Mouse (Mus musculus) lung, postnatal 0 days (tissue): ENCODE measurements around the gene Smad1. TPM values are rescaled to one million over a fixed set of nuclear protein-coding genes. Genes with fewer than 3 reads are reported as not detected.
A peak's percentile ranks its signal among the peaks of the same experiment; 100 is the strongest.

ENCODE experiments used
- ATAC-seq: fragments of 200-750 bp; cut with Nextera tagmentation; 2 replicates; pipeline ENCODE4 v1.8.0; 2017; ENCODE audit warnings: moderate library complexity
- DNase-seq: peaks from one replicate; pipeline ENCODE4 v3.0.0-alpha.2; 2016; ENCODE audit warnings: low spot score
- H3K27ac ChIP-seq: fragments of 300-500 bp; sonication (generic); 2 replicates; pipeline ENCODE4 v1.5.1; 2014; ENCODE audit warnings: antibody characterized with exemption, mild to moderate bottlenecking, low read length, mixed read lengths
- H3K27me3 ChIP-seq: fragments of 300-500 bp; sonication (generic); replicated peaks from 2 replicates; pipeline ENCODE4 v1.6.1; 2014; ENCODE audit warnings: low read length, mixed read lengths; ENCODE audit not compliant: insufficient read depth
- H3K36me3 ChIP-seq: fragments of 300-500 bp; sonication (generic); 2 replicates; pipeline ENCODE4 v1.6.1; 2014; ENCODE audit warnings: low read length, mixed read lengths; ENCODE audit not compliant: insufficient read depth
- H3K4me1 ChIP-seq: fragments of 300-500 bp; sonication (generic); 2 replicates; pipeline ENCODE4 v1.6.1; 2014; ENCODE audit warnings: antibody characterized with exemption, low read depth, low read length, mixed read lengths; ENCODE audit not compliant: insufficient read depth
- H3K4me2 ChIP-seq: fragments of 300-500 bp; sonication (generic); replicated peaks from 2 replicates; pipeline ENCODE4 v1.6.1; 2014; ENCODE audit warnings: low read depth, mild to moderate bottlenecking, low read length, moderate library complexity, mixed read lengths
- H3K4me3 ChIP-seq: fragments of 300-500 bp; sonication (generic); 2 replicates; pipeline ENCODE4 v1.5.1; 2014; ENCODE audit warnings: low read depth, low read length
- H3K9ac ChIP-seq: fragments of 300-500 bp; sonication (generic); replicated peaks from 2 replicates; pipeline ENCODE4 v1.6.1; 2014; ENCODE audit warnings: low read depth, mild to moderate bottlenecking
- H3K9me3 ChIP-seq: fragments of 300-500 bp; sonication (generic); 2 replicates; pipeline ENCODE4 v1.6.1; 2016; ENCODE audit warnings: low read length, mixed read lengths
- CTCF ChIP-seq: IDR thresholded peaks from 2 replicates; pipeline ENCODE4 v1.5.1; 2016; ENCODE audit warnings: antibody characterized with exemption, mild to moderate bottlenecking
- EP300 ChIP-seq: IDR thresholded peaks from 2 replicates; pipeline ENCODE4 v1.6.1; 2016; ENCODE audit warnings: antibody characterized with exemption, mild to moderate bottlenecking, control low read depth
- WGBS: fragments of 180-500 bp; shearing (Covaris S2); extraction: QIAGEN DNeasy Blood & Tissue Kit; methylation state at CpG from one replicate; pipeline ENCODE4 v1.1.7; 2014; 5-methylcytosine and 5-hydroxymethylcytosine counted together
- polyA plus RNA-seq: library from polyadenylated mRNA; unstranded; fragments of >200 nt; fragmentation: Nextera tagmentation; extraction: Ambion mirVana; gene quantifications from 2 replicates; pipeline ENCODE4 v1.2.1, GENCODE M21; 2015

Gene Smad1
- polyA plus RNA-seq, 1 experiment from 2014 or later, result 23.0 TPM

DNA sequence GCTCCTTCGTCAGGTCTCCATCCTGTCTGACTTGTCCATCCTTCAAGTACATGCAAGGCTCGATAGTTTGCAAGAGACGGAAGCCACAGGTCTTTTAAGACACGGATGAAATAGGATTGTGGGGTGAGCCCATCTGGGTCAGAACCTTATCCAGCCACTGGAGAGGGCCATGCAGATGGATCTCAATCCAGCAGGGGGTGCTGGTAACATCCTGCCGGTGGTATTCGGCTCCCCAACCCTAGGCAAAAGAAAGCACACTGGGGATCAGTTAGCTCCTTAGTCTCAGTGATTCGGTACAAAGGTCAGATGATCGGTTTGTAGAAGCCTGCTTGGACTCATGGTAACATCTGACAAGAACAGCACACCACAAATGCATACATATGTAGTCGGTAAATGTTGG, 59.8 kb downstream of the Smad1 start:
- Histone ChIP-seq H3K27ac (no peak overlapping the region), H3K4me2 (no peak overlapping the region), H3K36me3 (no peaks in the 10 kb centered on the region; the same call in 1 of the 2 replicates), H3K9me3 (no peaks in the 10 kb centered on the region), H3K4me1 (no peaks in the 10 kb centered on the region), H3K27me3 (no peaks in the 10 kb centered on the region), H3K9ac (no peak overlapping the region), H3K4me3 (no peak overlapping the region)
- ATAC-seq (0 out of 2 replicates have a peak, but pooled peaks have one; percentile 28), DNase-seq (peak; percentile 59)
- 77% methylated on average over 9 of the region's 9 CpGs for WGBS
- peak; percentile 82 for TF ChIP-seq CTCF
- TF ChIP-seq EP300, result no peak

- Histone ChIP-seq H3K9ac (no peak overlapping the region), H3K36me3 (no peaks in the 10 kb centered on the region; the same call in 1 of the 2 replicates), H3K4me1 (no peaks in the 10 kb centered on the region), H3K9me3 (no peaks in the 10 kb centered on the region), H3K4me3 (no peak overlapping the region), H3K4me2 (no peak overlapping the region), H3K27me3 (no peaks in the 10 kb centered on the region), H3K27ac (no peak overlapping the region)
- no peak for ATAC-seq
- TF ChIP-seq CTCF, result no peak
- no peak for TF ChIP-seq EP300
- no peak for DNase-seq
- 77% methylated on average over 10 of the region's 10 CpGs for WGBS
Measured at GRCm38 (mm10) chr8:79338619-79339018, 60.7 kb downstream of the Smad1 start.

- H3K9ac ChIP-seq, result no peak overlapping the region
- no peak overlapping the region for H3K4me3 ChIP-seq
- DNase-seq (no peak), ATAC-seq (no peak)
- H3K36me3 ChIP-seq, result no peaks in the 10 kb centered on the region
- no peaks in the 10 kb centered on the region for H3K9me3 ChIP-seq
- H3K27me3 ChIP-seq, result no peaks in the 10 kb centered on the region
- TF ChIP-seq CTCF (no peak), EP300 (no peak)
- no peak overlapping the region for H3K4me2 ChIP-seq
- H3K4me1 ChIP-seq, result no peaks in the 10 kb centered on the region
- WGBS, result 87% methylated on average over 22 of the region's 22 CpGs
- H3K27ac ChIP-seq, result no peak overlapping the region
Measured at GRCm38 (mm10) chr8:79332109-79332900, 67.0 kb downstream of the Smad1 start.

- DNase-seq, result no peak
- Histone ChIP-seq H3K4me3 (no peak overlapping the region), H3K4me1 (0 out of 2 replicates have a peak, but pooled peaks cover 2% of the 10 kb centered on the region), H3K9ac (no peak overlapping the region), H3K36me3 (no peaks in the 10 kb centered on the region), H3K4me2 (no peak overlapping the region), H3K9me3 (no peaks in the 10 kb centered on the region), H3K27ac (no peak overlapping the region), H3K27me3 (no peaks in the 10 kb centered on the region)
- 97% methylated on average over 2 of the region's 2 CpGs for WGBS
- no peak for ATAC-seq
- TF ChIP-seq CTCF (no peak), EP300 (no peak)
Measured at GRCm38 (mm10) chr8:79331571-79331970, 67.7 kb downstream of the Smad1 start.

- Histone ChIP-seq H3K4me3 (no peak overlapping the region), H3K36me3 (no peaks in the 10 kb centered on the region), H3K4me2 (no peak overlapping the region), H3K9ac (no peak overlapping the region), H3K27me3 (no peaks in the 10 kb centered on the region), H3K27ac (no peak overlapping the region), H3K4me1 (0 out of 2 replicates have a peak, but pooled peaks cover 2% of the 10 kb centered on the region), H3K9me3 (no peaks in the 10 kb centered on the region)
- 66% methylated on average over 9 of the region's 9 CpGs for WGBS
- ATAC-seq, result no peak
- DNase-seq, result no peak
- TF ChIP-seq EP300 (no peak), CTCF (no peak)
Measured at GRCm38 (mm10) chr8:79331017-79331416, 68.3 kb downstream of the Smad1 start.

DNA sequence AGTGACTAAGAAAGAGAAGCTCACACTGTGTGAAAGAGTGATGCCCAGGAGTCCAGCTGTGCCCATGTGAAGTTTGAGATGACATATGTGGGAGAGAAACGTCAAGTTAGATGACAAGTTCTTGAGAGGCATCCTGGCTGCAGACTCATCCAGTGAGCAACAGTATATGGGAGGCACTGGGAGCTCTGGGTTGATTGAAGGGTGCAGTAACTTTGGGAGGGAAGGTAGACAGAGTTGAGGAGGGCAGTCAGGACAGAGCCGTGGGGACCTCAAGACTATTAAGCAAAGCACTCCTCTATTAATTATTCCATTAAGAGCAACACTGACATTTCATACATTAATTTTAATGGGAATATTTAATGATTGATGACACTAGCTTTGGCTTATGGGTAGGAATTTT, 69.6 kb downstream of the Smad1 start:
- H3K9ac ChIP-seq, result no peak overlapping the region
- DNase-seq (no peak), ATAC-seq (no peak)
- WGBS, result 82% methylated on average over 2 of the region's 2 CpGs
- H3K9me3 ChIP-seq, result no peaks in the 10 kb centered on the region
- H3K4me1 ChIP-seq, result 0 out of 2 replicates have a peak, but pooled peaks cover 2% of the 10 kb centered on the region
- no peaks in the 10 kb centered on the region for H3K27me3 ChIP-seq
- no peaks in the 10 kb centered on the region for H3K36me3 ChIP-seq
- TF ChIP-seq EP300, result no peak
- no peak for TF ChIP-seq CTCF
- no peak overlapping the region for H3K4me3 ChIP-seq
- H3K4me2 ChIP-seq, result no peak overlapping the region
- H3K27ac ChIP-seq, result no peak overlapping the region
